Mouse (Mus musculus) C2C12 (cell line): ENCODE measurements around the gene Slc12a7.

Source experiments
- CTCF ChIP-seq: IDR thresholded peaks from one replicate; pipeline ENCODE4 v1.5.1; 2011; ENCODE audit not compliant: control insufficient read depth, insufficient read depth, insufficient read length
- MAX ChIP-seq: IDR thresholded peaks from one replicate; pipeline ENCODE4 v1.6.1; 2011; ENCODE audit warnings: mild to moderate bottlenecking, control low read depth
- MYOD1 ChIP-seq: IDR thresholded peaks from one replicate; pipeline ENCODE4 v1.6.1; 2011; ENCODE audit warnings: low read depth; ENCODE audit not compliant: control insufficient read depth, insufficient read length
- MYOG ChIP-seq: IDR thresholded peaks from one replicate; pipeline ENCODE4 v1.6.1; 2011; ENCODE audit not compliant: control insufficient read depth, insufficient read length; ENCODE audit errors: extremely low read depth
- USF1 ChIP-seq: IDR thresholded peaks from one replicate; pipeline ENCODE4 v1.6.1; 2011; ENCODE audit warnings: low read depth, mild to moderate bottlenecking, control low read depth, moderate library complexity

DNA sequence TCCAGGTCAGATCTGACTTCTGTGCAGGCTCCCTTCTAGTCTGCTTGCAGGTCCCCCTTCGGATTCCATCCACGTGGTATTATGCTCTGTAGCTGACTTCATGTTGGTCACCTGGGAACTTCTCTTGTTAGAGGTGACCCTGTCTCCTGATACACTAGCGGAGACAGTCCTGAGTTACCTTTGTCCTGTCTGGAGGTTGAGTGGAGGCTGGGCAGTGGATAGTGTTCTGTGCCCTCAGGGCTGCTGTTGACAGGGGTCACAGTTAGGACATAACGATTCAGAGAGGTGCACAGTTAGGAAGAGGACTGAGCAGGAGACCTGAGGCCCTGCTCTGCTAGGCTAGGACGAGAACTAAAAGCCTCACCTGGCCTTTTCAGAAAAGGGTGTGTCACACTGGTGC lies 34.9 kb downstream of the Slc12a7 start:
- TF ChIP-seq CTCF (no peak), MYOG (no peak), USF1 (no peak), MYOD1 (no peak), MAX (no peak)
